Mouse (Mus musculus) bone marrow, adult 2 months (tissue): ENCODE results near the gene Glra1.

Experiments
- CTCF ChIP-seq: fragments of 200-500 bp; IDR thresholded peaks from 2 replicates; pipeline ENCODE4 v1.5.1; 2011; ENCODE audit warnings: low read length, control low read depth; ENCODE audit not compliant: control insufficient read depth, insufficient read depth
- POLR2A ChIP-seq: fragments of 200-500 bp; IDR thresholded peaks from 2 replicates; pipeline ENCODE4 v1.6.1; 2011; ENCODE audit warnings: low read depth, mild to moderate bottlenecking, control low read depth, low read length, borderline replicate concordance; ENCODE audit not compliant: control insufficient read depth

DNA sequence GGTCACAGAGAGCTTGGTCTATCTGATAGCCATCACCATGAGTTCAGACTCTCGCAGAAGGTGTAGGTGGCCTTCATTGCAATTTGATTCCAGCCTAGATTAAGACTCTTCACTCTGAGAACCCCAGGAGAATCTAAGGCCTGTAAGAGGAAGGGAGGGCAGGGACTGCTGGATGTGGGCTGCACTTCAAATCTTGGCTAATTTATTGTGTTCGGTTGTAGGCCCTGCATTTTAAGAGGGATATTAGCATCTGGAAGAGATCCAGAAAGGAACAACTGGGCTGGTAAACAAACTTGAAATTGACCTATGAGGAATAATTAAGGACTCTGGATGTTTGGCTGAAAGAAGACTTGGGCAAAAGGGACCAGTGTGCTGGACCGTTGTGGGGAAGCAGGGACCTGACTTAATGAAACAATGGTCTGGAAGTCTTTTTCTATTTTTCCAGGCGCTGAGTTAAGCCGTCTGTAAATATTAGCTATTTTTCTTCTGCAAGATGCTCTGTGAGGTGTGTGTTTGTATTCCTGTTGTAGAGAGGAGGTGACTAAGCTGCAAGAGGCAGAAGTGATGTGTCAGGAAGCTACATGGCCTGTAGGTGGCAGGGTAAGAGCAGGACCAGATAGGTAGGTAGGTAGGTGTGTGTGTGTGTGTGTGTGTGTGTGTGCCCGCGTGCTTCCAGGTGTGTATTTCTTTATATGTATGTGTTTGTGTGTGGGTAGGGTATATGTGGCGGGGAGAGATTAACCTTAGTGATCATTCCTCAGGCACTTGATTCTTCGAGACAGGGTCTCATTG lies 18.4 kb downstream of the Glra1 start:
- no peak for TF ChIP-seq POLR2A
- no peak for TF ChIP-seq CTCF
